Mouse (Mus musculus) stomach, postnatal 0 days (tissue): ENCODE measurements around the gene Fbl.
"Not testable (repeated sequence)": the region's sequence is repeated elsewhere in the genome, so short reads cannot be mapped to it uniquely, and the experiment has no call there.

Source experiments
- CTCF ChIP-seq: IDR thresholded peaks from 2 replicates; pipeline ENCODE4 v1.5.1; 2016; ENCODE audit warnings: antibody characterized with exemption, low read depth, mild to moderate bottlenecking, moderate library complexity
- EP300 ChIP-seq: optimal IDR thresholded peaks from 2 replicates; pipeline ENCODE3; 2016; ENCODE audit warnings: antibody characterized with exemption

DNA sequence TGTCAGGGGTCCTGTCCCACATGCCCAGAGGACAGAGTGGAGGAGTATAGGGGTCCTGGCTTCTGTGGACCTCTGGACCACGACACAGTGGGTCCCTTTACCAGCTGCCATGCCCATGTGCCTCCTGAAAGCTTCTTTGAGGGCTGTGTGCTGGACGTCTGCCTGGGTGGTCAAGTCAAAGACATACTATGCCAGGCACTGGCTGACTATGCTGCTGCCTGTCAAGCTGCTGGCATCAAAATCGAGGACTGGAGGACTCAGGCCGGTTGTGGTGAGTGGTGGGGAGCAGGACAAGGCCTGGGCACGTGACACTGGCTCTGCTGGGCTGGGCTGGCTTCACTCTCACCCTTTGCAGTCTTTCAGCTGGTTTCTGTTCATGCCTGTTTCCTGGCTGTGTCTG lies 15.9 kb upstream of the Fbl start:
- TF ChIP-seq CTCF, EP300: not testable (repeated sequence)
